16 mouse cellular contexts compared by ENCODE assay signal in the genomic region with DNA sequence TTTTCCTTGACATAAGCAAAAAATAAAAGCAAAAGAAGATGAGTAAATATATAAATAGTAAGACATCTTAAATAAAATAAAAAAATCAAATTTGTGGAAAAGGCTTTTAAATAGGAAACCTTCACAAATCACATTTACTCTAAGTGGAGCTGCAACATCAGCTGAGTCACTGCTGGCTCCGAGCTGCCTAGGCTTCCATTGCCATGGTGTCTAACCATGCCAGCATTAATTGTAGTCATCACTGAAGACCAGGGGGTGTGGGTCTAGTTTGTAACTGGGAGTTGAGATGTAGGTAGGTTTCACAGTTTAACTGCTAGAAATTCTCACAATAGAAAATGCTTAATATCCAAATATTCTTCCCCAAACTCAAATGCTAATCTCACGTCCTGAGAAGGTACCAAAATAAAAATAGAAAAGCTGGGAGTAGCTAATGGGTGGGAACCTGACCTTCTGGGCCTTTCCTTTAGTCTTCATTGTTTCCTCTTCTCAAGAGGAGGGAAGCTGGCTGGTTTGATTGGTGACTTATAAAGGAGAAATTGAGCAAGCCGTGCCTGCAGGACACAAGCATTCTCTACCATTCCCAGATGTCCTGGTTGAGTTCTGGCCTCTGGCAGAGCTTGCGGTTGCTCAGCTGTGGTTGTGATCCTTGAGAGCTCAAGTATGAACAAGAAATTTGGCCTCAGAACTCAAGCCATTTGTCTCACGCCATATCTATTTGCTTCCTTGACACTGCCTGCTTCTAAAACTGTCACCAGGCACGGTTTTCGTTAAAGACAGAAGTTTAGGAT.
DNase-seq lines count a peak whose midpoint lies in the region; ATAC-seq and TF ChIP-seq lines count a peak whose summit lies in the region.
"Had no signal": no experiment of that assay in that cellular context is flagged by ENCODE, and none has a peak within 500 bp of the region (broad histone marks: within the 10 kb centered on the region; RNA-seq: fewer than 3 reads in every experiment).

No protein-coding gene starts in this region.

- H3K4me3 ChIP-seq in embryonic facial prominence, embryonic 13.5 days: no peak overlapping the region
- H3K4me3 ChIP-seq in limb, embryonic 11.5 days (ENCODE audit: low read depth, low read length): no peak overlapping the region
- no peak overlapping the region for H3K4me3 ChIP-seq in forebrain, embryonic 13.5 days
- H3K4me3 ChIP-seq: midbrain, embryonic 10.5 days had no signal

- peak; percentile 48 to 50 for DNase-seq in heart, adult 9 months (ENCODE audit: low spot score in 2 of 2)
- no peak for DNase-seq in heart, postnatal 4 days
- peak; percentile 84 for DNase-seq in Patski (ENCODE audit: low read depth, low spot score)
- DNase-seq in limb, embryonic 11.5 days (ENCODE audit: low spot score): no peak
- DNase-seq in B cell, adult 2 months: no peak
- no peak for DNase-seq in Muller cell, postnatal 12 days (ENCODE audit: inconsistent ontology term)
- DNase-seq: cerebellum, postnatal 14 days; left cerebral cortex, postnatal 4 days; liver, postnatal 0 days; right cerebral cortex, postnatal 4 days had no signal

- no peak overlapping the region for H3K4me2 ChIP-seq in embryonic facial prominence, embryonic 13.5 days
- no peak overlapping the region for H3K4me2 ChIP-seq in limb, embryonic 11.5 days (ENCODE audit: low read depth, severe bottlenecking)
- no peak overlapping the region for H3K4me2 ChIP-seq in forebrain, embryonic 13.5 days

- no peaks in the 10 kb centered on the region for H3K9me3 ChIP-seq in embryonic facial prominence, embryonic 13.5 days
- no peaks in the 10 kb centered on the region for H3K9me3 ChIP-seq in limb, embryonic 11.5 days (ENCODE audit: control insufficient read depth, low read length)
- H3K9me3 ChIP-seq in forebrain, embryonic 13.5 days (replicated peaks): no peaks in the 10 kb centered on the region
- H3K9me3 ChIP-seq: midbrain, embryonic 10.5 days had no signal

- WGBS in embryonic facial prominence, embryonic 13.5 days: 65% methylated on average over 7 of the region's 7 CpGs
- WGBS in limb, embryonic 11.5 days: 59% methylated on average over 7 of the region's 7 CpGs
- WGBS in forebrain, embryonic 13.5 days: 85% methylated on average over 7 of the region's 7 CpGs

- in situ Hi-C loops in Patski (cut with MboI; ENCODE audit: low pct_unique_long_range_greater_than_20kb): no loop called here

- peaks cover 10% of the 10 kb centered on the region; the same call in 1 of the 2 replicates for H3K4me1 ChIP-seq in embryonic facial prominence, embryonic 13.5 days
- 0 out of 2 replicates have a peak, but pooled peaks cover 5% of the 10 kb centered on the region for H3K4me1 ChIP-seq in limb, embryonic 11.5 days (ENCODE audit: control insufficient read depth, insufficient read depth, low read length)
- no peaks in the 10 kb centered on the region for H3K4me1 ChIP-seq in forebrain, embryonic 13.5 days
- H3K4me1 ChIP-seq: midbrain, embryonic 10.5 days had no signal

- no peaks in the 10 kb centered on the region for H3K36me3 ChIP-seq in embryonic facial prominence, embryonic 13.5 days
- no peaks in the 10 kb centered on the region for H3K36me3 ChIP-seq in limb, embryonic 11.5 days (ENCODE audit: control insufficient read depth, insufficient read depth, low read length)
- no peaks in the 10 kb centered on the region for H3K36me3 ChIP-seq in forebrain, embryonic 13.5 days (ENCODE audit: poor library complexity, severe bottlenecking)
- H3K36me3 ChIP-seq: midbrain, embryonic 10.5 days had no signal

- no peak for TF ChIP-seq CTCF in Patski (IDR thresholded peaks at IDR 0.05)

- ATAC-seq in Patski: peak; percentile 57
- no peak for ATAC-seq in embryonic facial prominence, embryonic 13.5 days (ENCODE audit: insufficient number of reproducible peaks, insufficient read depth, low FRiP score, low TSS enrichment, low read depth)
- ATAC-seq in limb, embryonic 11.5 days (ENCODE audit: insufficient number of reproducible peaks, low FRiP score, low TSS enrichment, low read depth): no peak
- no peak for ATAC-seq in forebrain, embryonic 13.5 days
- ATAC-seq: CD4-positive, CD25-positive, alpha-beta regulatory T cell, adult 4 months; forebrain, embryonic 16.5 days; liver, postnatal 0 days had no signal

- H3K27ac ChIP-seq in embryonic facial prominence, embryonic 13.5 days: peak overlapping the region; percentile 60
- peak overlapping the region; percentile 78 for H3K27ac ChIP-seq in limb, embryonic 11.5 days (replicated peaks; ENCODE audit: low read depth, low read length)
- no peak overlapping the region for H3K27ac ChIP-seq in forebrain, embryonic 13.5 days
- H3K27ac ChIP-seq: kidney, postnatal 0 days; midbrain, embryonic 10.5 days had no signal

- H3K27me3 ChIP-seq in Patski: no peaks in the 10 kb centered on the region
- no peaks in the 10 kb centered on the region for H3K27me3 ChIP-seq in embryonic facial prominence, embryonic 13.5 days
- no peaks in the 10 kb centered on the region for H3K27me3 ChIP-seq in limb, embryonic 11.5 days (ENCODE audit: control insufficient read depth, insufficient read depth, low read length)
- H3K27me3 ChIP-seq in forebrain, embryonic 13.5 days: no peaks in the 10 kb centered on the region

- CTCF ChIA-PET in Patski (lab: Charles Lee): interaction anchor here (1.1 to 2.3 kb wide), 2 partner anchors 12 to 16 kb away, joined by 3 to 9 read pairs; no protein-coding TSS in a partner anchor

- H3K9ac ChIP-seq in embryonic facial prominence, embryonic 13.5 days: no peak overlapping the region
- no peak overlapping the region for H3K9ac ChIP-seq in limb, embryonic 11.5 days (ENCODE audit: low read length)
- no peak overlapping the region for H3K9ac ChIP-seq in forebrain, embryonic 13.5 days
- H3K9ac ChIP-seq: liver, postnatal 0 days had no signal

- POLR2A ChIA-PET in Patski (lab: Charles Lee): interaction anchor here (0.6 kb wide), 1 partner anchor 11 kb away, joined by 3 read pairs; no protein-coding TSS in a partner anchor

Comparison
In these comparisons a context has a peak if more than half of its experiments do, and no peak if none do; other contexts are left out.
1. DNase-seq: peak in heart, adult 9 months (2 of 2) and Patski (single experiment); none in heart, postnatal 4 days (single experiment), limb, embryonic 11.5 days (single experiment), B cell, adult 2 months (0 of 2) and Muller cell, postnatal 12 days (single experiment).